Mouse (Mus musculus) mesoderm, embryonic 11.5 days (tissue): ENCODE measurements around the gene Nars2.

ENCODE experiments used
- DNase-seq: peaks from one replicate; pipeline ENCODE4 v3.0.0-alpha.2; 2012; ENCODE audit warnings: low read depth, low spot score

Gene Nars2

DNA sequence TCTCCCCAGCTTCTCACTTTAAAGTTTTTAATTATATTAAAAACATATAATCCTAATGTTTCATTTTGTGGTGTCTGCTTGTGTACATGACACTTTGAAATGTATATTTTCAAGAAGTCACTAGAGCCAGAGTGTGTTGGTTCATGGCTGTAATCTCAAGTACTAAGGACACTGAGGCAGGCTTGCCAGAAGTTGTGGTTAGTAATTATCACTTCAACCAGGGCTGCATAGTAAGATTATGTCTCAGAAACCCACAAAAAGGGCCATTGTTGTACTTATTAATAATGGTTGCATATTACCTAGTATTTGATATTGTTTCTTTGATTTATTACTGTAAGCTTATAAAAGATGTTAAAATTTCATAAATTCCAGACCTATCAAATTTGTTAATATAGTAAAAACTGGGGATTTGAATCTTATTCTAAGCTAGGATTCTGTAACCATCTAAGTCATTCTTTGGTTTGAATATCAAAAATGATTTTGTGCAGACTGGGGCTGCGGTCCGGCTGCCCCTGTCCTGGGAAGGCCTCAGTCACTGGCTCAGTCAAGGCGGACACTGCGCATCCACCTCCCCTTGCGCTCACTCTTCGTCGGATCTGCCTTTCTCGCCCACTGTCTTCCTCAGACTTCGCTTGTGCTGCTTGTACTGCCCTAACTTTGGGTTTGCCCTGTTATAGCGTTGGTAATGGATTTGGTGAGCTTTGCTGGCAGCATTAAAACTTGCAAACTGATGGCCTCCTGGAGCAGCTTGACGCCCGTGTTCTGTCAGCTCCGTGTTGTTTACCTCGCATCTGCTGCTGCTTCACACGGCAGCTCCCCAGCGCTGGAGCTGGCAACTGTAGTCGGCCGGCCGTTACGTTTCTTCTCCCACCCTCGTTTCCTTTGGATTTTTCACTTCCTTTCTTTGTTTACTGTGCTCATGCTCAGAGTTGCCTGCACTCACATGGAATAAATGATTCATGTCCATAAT is 20.0 kb downstream of the Nars2 start:
- no peak for DNase-seq

DNA sequence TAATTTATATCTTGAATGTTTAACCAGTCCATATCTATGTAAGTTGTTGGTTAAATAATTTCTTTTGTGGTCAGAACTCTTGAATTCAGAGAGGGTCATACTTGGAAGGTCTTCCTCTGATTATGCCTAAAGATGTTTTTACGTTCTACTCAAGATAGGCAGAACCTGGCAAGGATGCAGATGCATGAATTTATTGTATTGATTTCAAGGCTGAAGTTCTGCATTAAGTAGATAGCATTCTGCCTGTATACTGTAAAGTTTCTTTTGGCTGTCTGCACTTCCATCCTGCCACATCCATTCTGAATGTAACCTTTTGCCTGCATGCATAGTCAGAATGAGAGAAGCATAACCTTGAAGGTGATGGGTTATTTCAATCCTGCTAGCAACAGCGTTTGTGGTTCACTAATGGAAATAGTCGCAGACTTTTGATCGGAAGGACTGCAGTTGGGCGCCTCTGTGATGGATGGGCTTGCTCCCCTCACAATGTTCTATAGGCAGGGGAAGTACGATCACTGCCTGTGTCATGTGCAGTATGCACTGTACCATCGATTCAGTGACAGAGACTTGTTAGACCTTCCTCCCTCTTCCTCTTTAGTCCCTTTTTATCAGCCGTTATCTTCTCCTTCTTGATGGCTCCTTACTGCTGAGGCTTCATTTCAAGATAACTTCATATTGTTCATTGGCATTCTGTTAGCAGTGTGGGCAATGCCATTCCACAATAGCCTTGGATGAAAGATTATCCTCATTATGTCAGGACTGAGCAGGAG is 21.0 kb downstream of the Nars2 start:
- no peak for DNase-seq

DNA sequence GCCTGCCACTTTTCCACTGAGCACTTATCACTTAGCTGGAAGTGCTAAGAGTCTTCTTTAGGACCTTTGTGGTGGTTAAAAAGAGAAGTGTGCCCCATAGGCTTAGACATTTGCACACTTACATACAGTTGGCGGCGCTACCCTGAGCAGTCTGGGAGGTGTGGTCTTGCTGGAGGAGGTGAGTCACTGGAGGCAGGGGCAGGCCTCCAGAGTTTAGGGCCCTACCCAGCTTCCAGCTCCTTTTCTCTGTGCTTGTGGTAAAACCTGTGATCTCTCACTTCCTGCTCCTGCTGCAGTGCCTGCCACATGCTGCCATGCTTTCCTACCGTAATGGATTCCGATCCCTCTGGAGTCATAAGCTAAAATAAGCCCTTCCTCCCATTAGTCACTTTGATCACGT is 24.6 kb downstream of the Nars2 start:
- no peak for DNase-seq

DNA sequence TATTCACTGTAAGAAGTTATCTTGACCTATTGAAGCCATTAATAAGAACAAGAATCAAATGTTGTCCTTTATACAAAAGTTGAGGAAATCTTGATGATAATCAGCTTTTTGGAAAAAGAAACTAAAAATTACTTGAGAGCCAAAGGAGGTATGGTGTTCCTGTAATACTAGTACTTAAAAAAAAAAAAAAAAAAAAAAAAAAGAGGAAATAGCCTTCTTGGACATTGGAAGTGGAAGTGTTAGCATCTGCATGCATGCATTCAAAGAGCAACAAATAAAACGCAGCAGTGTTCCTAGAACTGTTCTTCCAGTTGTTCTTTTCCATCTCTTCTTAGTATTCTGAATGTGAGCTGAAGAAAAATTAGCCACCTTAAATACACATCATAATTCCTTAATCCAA is 25.9 kb downstream of the Nars2 start:
- no peak for DNase-seq

DNA sequence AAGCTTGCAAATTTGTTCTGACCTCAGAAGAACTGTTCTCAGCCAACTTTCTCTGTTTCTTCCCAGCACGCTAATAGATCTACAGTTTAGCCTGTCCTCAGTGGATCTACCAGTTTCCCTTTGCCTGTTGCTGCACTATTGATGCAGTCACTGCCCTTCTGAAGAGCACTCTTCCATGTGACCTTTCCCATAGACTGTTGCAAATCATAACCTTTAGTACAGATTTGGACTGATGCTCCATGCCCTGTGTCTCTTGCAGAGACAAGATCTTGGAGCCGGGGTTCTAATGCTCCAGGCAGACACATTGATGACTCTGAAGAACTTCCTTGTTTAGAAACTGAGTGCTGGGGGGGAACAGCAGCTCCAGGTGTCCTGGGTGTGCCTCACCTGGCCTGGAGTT is 30.1 kb downstream of the Nars2 start:
- DNase-seq = no peak

DNA sequence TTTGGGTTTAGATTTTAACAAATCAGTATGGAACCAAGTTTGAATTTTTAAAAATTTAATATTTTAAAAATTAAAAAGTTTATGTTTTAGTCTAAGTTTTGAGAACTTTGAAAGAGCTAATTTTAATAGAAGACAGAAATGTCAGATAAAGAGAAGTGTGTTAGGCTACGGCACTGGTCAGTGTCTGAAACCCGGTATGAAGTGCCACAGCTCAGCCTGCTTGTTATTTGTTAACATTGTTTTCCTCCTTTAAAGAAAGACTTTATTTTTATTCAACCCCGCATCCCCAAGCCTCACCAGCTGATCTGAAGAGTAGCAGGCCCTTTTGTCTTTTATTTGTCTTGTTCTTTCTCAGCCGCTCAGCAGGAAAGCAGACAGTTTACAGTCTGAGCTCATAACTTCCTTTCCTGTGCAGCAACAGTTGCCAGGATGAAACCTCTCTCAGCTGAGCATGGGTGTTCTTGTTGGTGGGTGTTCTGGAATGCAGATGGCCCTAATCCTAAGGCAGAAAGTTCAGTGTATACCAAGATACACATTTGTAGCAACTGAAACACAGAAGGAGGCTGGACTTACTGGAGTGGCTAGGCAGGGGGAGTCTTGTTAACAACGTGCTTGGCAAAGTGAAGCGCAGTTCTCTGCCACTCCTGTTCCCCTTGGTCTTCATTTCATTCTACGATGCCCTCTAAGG is 32.5 kb downstream of the Nars2 start:
- DNase-seq = peak; percentile 41

DNA sequence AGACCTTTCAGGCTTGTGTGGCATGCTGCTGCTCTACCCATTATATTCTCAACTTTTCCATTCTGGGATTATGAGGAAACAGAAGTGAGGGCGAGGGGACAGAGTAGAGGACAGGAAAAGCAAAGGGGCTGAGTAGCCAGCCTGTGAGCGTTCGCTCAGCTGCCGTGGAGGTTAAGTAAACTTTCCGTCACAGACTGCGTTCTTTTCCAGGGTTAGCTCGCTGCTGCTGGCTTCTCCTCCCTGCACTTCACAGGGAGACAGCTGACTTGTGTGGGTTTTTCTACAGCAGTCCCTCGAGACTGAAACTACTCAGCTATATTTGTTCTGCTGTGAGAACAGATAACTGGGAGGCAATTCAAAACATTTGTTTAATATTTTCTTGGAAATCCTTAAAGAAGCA is 34.5 kb downstream of the Nars2 start:
- DNase-seq = peak; percentile 43

DNA sequence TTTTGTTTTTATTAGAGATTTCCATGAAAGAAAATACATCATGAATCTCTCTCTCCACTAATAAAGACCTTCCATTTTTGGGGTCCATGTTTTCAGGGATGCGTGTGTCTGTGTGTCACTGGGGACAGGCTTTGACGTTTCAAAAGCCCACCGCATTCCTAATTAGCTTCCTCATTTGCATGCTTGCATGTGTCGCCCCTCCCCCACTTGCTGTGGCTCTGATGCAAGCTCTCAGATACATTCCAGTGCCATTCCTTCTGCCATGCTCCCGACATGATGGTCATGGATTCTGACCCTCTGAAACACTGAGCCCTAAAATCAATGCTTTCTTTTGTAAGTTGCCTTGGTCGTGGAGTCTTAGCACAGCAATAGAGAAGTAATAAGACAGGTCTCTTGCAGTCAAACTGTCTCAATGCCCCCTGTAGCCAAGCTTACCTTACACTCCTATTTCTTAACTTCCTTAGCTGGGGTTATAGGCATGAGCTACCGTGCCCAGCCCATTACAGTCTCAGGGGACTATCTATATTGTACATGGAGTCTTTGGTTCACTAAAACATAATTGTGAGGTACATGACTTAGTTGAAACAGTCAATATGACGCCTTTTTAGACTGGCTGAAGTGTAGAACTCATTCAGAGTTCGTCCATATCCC is 35.6 kb downstream of the Nars2 start:
- peak; percentile 52 for DNase-seq

DNA sequence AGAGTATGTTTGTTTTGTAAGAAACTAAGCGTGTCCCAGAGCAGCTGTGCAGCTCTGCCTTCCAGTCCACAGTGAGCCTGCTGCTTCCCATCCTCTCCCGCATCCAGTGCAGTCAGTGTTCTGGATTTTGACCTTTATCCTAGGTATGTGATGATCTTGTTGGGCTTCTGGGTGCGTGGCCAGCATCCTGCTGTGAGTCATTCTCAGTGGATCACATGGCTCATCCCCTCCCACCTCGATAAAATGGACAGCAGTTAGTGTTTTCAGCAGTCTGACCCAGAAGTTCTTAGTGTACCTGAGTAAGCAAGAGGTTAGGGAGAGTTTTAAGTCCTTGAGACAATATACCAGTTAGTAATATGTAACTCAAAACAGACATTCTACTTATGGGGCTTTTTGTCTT is 36.4 kb downstream of the Nars2 start:
- DNase-seq = no peak

DNA sequence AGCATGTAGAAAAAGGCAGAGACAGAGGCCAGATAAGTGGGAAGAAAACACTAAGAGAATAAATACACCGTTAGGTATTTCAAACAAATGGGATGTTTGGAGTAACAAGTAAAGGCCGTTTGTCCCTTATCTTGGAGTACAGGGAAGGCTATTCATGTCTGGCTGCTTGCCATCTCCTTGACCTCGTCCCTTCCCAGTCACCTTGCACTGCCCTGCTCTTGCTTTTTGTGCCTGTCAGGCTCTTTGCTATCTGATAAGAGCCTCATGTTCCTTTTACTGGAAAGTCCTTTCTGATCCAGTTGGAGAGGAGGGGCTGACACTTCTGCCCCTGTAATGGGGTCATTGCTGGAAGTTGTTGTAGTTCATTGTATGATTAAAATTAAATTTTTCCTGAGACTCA is 61.7 kb downstream of the Nars2 start:
- DNase-seq = no peak

DNA sequence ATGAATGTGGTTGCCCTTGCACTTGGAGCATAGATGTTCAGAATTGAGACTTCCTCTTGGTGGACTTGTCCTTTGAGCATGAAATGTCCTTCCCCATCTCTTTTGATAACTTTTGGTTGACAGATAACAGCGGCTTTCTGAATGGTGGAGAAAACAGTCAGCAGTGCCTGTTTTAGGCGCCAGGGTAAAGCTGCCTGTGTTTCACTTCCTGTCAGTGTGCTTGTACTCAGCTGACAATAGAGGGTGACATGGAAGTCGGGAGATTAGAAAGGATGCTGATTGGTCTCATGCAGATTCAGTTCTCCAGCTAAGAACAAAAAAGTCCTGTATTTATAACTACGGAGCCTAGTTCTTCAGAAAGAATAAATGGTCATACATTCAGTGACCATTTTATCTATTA is 66.7 kb downstream of the Nars2 start:
- no peak for DNase-seq

DNA sequence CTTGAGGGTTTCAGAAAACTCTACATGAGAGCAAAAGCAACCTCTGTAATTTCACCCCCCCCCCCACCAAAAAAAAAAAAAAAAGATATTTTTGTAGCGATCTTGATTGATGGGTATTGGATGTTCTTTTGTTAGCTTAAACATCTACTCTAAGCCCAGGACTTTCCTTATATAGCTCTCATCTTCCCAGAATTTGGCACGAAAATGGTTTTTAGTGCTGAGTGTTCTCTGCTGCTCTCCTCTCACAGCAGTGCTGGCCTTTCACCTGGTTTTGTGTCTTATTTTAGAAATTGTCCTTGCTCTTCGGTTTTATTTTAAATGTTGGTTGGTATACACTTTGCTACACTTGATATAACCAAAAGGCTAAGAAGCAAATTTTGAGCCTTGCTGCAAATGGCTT is 67.1 kb downstream of the Nars2 start:
- DNase-seq = no peak

DNA sequence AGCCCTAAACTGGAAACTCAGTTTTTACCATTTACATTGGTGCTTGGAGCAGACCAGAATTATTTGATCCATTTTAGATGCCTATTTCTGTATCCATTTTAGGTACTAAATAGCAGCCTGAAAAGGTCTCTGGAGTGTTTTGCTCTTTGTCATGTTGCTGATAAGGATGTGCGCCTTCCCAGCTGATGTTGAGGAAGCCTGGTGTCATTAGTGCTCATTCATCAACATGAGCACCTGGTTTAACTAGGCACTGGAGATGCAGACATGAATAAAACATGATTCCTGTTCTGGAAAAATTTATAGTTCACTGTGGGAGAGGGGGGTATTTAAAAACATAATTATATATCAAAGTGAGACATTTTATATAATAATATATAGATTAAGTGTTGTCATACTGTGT is 68.0 kb downstream of the Nars2 start:
- DNase-seq = peak; percentile 10

DNA sequence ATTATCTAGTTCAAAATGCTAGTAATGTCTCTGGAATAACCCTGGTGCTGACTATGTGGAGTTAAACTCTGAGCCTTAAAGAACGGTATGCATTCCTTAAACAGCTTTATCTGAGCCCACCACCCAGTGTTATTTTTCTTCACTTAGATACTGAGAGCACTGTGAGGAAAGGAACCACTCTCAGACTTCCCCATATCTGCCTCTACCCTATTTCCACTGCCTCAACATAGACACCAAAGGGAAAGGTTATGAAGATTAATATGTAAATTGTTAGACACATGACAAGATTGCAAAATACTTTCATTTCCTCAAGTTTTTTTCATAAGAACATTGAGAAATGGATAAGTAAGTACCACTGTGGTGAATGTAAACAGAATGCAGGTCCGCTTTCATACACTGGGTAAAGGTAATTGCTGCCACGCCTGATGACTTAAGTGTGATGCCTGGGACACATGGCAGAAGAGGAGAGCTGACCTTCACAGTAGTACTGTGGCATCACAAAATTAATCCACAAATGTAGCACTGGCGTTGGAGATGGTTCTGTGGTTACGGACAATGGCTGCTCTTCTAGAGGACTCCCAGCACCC is 75.6 kb downstream of the Nars2 start:
- DNase-seq = no peak

DNA sequence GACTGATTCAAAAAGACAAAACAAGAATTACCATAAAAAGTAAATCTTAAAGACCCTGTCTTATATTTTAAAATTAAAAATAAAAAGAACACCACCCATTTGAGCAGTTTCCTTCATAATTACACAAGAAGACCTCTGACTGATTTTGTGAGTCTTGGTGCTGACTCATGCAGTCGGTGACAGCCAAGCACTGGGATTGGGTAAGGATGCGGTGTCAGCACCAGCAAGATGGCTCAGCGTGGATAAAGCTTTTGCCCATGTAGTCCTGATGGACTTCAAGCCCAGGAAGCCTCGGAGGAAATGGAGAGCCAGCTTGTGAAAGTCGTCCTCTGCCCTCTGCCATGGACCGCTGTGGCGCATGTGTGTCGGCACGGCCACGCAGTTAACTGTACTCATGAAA is 77.8 kb downstream of the Nars2 start:
- DNase-seq = no peak

DNA sequence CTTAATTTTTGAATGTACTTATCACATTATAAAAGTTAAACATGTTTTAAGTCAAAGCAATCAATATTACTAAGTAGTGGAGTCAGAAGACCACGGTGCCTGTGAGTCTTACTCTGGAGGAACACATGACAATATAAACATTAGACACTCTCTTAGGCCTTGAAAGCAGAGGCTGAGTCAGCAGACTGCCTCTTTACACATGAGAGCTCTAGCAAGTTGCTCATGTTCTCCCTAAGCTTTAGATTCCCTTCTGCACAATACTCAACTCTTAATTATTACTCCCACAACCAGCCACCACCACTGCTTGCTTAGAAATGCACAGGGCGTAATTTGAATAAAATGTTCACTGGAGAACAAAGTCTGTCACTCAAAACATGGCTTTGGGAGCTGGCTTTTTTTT is 81.1 kb downstream of the Nars2 start:
- DNase-seq = no peak

DNA sequence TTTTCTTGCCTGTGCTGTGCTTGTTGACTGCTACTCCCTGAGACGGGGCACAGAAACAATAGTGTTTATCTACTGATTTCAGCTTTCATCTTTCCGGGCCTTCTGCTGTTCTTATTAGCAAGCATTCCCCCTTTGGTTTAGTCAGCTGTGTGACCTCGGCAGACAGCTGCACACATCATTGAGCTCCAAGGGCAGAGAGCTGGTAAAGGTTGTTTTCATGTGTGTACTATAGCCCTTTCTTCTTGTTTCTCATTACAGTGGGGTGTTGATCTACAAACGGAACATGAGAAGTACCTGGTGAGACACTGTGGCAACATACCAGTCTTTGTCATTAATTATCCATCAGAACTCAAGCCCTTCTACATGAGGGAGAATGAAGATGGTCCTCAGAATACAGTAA is 88.3 kb downstream of the Nars2 start:
- DNase-seq = no peak

DNA sequence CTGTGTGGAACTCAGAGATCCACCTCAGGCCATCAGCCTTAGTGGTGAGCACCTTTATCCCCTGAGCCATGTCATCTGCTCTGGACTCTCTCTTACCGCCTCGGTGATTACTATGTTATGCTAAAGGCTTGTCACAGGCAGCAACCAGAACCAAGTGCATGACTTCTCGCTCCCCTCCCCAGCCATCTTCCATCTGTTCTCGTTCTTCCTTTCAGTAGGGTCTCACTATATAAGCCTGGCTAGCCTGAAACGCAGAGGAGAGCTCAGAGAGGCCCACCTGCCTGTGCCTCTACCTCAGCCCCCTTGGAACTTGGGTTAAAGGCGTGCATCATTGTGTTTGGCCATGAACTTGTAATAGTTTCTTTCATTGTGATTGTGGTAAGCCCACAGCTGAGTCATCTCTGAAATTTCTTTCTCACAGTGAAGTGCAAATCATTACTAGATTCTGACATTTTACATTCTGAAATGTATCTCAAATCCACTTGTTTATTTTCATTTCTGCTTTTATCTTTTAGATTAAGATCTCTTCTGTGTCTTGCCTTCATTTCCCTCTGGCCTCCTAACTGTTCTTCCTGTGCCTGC is 90.7 kb downstream of the Nars2 start:
- no peak for DNase-seq

DNA sequence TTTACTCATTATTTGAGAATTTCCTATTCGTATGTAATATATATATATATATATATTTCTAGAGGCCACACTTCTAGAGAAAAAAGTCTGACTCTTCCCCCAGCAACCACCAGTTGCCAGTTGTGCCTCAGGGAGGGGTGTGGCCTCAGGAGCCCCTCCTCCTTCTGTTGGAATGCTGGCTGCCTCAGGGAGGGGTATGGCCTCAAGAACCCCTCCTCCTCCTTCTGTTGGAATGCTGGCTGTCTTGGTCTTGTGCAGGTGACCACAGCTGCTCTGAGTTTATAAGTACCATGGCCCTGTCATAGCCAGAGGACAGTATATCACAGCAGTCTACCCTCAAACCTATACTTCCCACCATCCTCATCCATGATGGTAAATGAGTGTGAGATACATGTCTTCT is 91.7 kb downstream of the Nars2 start:
- DNase-seq = peak; percentile 19

DNA sequence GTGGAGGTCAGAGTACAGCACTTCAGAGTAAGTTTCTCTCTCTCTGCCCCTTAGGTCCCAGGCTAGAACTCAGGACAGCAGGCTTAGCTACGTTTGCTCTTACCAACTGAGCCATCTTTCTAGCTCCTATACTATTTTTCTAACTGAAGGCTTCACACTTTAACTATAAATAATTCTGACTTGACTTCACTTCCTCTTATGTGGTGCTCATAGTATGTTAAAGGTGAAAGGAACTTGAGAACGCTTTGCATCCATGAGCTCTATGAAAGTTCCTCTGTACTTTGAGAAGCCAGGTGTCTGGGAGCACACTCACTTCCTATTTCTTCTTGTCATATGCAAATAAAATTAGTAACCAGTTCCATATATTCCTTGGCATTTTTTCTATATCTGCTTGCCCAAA is 109.7 kb downstream of the Nars2 start:
- DNase-seq = no peak

DNA sequence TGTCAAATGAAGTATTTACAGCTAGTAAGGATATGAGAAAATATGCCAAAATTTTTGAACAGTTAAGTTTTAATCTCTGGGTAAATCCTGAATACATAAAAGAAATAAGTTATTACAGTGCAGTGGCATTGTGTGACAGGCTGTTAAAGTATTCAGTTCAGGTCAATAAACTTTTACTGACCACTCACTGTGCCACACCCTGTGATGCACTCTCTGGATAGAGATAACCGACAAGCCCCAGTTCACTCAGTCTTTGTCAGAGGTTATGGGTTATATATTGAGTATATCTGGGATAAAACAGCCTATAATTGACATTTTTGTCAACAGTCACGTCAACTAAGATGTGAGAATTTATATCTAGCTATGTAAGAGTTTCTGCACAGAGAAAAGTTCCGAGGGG is 120.2 kb downstream of the Nars2 start:
- no peak for DNase-seq
